Mouse (Mus musculus) ovary, adult 2 months (tissue): ENCODE results near the gene Rab33a. TPM values are rescaled to one million over a fixed set of nuclear protein-coding genes. Genes with fewer than 3 reads are reported as not detected.

ENCODE experiments used
- polyA plus RNA-seq: library from polyadenylated mRNA; depleted of rRNA; stranded (reverse); fragments of >200 nt; gene quantifications from 2 replicates; pipeline ENCODE4 v1.2.3, GENCODE M21; 2012; rRNA removed

Rab33a gene
- polyA plus RNA-seq: 8.3 and 15.1 TPM in 2 replicates

DNA sequence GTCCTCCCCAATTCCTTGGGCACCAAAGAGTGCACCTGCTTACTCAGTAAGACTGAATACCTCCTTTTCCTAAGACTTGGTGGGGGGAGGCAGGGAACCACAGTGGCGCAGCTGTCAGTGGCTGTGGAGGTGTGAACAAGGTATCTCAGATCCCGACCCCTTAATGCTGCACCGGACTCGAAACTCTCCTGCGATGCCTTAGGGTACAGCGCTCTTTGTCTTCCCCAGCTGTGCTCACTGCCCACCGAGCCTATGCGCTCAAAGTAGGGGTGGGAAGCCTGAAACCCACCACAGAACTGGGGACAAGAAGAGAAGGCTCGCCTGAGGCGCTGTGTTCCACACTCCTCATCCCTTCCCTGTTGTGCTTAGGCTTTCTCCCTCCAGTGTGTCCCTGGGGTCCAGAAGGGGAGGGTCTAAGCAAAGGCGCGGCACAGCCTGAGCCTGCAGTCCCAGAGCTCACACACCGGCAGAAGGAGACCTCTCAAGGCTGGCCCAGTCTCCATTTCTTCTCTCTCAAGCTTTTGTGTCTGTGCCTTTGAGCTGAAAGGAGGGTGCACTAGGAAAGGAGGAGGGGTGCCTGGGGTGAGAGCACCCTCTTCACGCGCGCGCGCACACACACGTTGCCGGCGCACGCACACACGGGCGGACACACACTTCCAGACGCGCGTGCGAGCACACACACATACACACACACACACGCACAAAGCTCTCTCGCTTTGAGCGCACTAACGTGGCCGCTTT, at the start of gene Rab33a:
Rab33a (plus strand) TSS at position 478 of the 741 bp plus-strand sequence.

DNA sequence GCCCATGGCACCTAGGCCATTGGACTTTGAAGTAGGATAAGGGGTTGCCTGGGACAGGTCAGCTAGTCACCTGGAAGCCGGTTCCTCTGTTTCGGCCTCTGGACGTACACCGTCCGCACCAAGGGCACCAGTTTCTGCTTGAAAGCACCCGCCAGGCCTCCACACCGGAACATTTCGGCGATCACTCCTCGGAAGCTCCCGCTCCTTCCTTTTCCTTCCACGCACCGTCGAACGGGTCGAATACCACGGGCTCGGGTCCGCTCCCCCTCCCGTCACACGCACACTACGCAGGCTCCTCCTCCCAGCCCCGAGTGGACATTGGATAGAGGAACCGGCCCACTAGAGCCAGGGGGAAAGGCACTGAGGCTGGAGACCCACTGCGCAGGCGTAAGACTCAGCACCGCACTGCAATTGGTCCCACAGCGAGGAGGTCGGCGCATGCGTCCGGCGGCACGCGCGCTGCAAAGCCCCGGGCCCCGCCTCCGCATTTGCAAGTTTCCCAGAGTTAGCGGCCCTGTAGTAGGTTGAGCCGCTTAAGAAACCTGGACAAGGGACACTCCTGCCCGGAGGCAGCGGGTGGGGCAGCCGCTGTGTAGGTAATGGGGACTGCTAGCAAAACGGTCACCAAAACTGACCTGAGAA, 5.8 kb upstream of the Rab33a start, which contains the start of gene Aifm1:
Aifm1 (minus strand) TSS at position 398 of the 642 bp plus-strand sequence.

Other genes starting within 250 kb of the Rab33a start
- 5.2 and 6.2 TPM in 2 replicates for gene Bcorl1, start 177.9 kb upstream of the Rab33a start, polyA plus RNA-seq
- 15.2 and 17.4 TPM in 2 replicates for gene Elf4, start 56.2 kb upstream of the Rab33a start, polyA plus RNA-seq
- gene Aifm1, start 5.7 kb upstream of the Rab33a start, polyA plus RNA-seq: 10.3 and 16.5 TPM in 2 replicates
- 2.5 and 2.6 TPM in 2 replicates for gene Zfp280c, start 75.2 kb downstream of the Rab33a start, polyA plus RNA-seq
- gene Slc25a14, start 104.1 kb downstream of the Rab33a start, polyA plus RNA-seq: 1.8 and 2.3 TPM in 2 replicates
- gene Gpr119, start 155.2 kb downstream of the Rab33a start, polyA plus RNA-seq: not detected in 2 replicates
- 0.75 and 0.84 TPM in 2 replicates for gene Rbmx2, start 175.7 kb downstream of the Rab33a start, polyA plus RNA-seq